Mouse (Mus musculus) thymus, postnatal 0 days (tissue): ENCODE measurements around the gene Slit3. TPM values are rescaled to one million over a fixed set of nuclear protein-coding genes. Genes with fewer than 3 reads are reported as not detected.

ENCODE experiments used
- DNase-seq: peaks from one replicate; pipeline ENCODE4 v3.0.0-alpha.2; 2015; ENCODE audit warnings: low spot score
- polyA plus RNA-seq: library from polyadenylated mRNA; unstranded; fragments of >200 nt; fragmentation: Nextera tagmentation; extraction: Ambion mirVana; gene quantifications from 2 replicates; pipeline ENCODE4 v1.2.1, GENCODE M21; 2015

The Slit3 gene
- polyA plus RNA-seq, 1 experiment from 2014 or later = 2.1 TPM

- no peak for DNase-seq
Observed at GRCm38 (mm10) chr11:35345696-35346480, 224.9 kb downstream of the Slit3 start.

GRCm38 (mm10) chr11:35348099-35348498 lies 227.1 kb downstream of the Slit3 start:
- no peak for DNase-seq

GRCm38 (mm10) chr11:35350968-35351367 lies 229.9 kb downstream of the Slit3 start:
- DNase-seq = no peak

- no peak for DNase-seq
Observed at GRCm38 (mm10) chr11:35351376-35351775, 230.4 kb downstream of the Slit3 start.

- DNase-seq = no peak
Observed at GRCm38 (mm10) chr11:35355811-35356210, 234.8 kb downstream of the Slit3 start.

GRCm38 (mm10) chr11:35361071-35361470 lies 240.0 kb downstream of the Slit3 start:
- DNase-seq = no peak

GRCm38 (mm10) chr11:35362975-35363374 lies 242.0 kb downstream of the Slit3 start:
- no peak for DNase-seq

GRCm38 (mm10) chr11:35364469-35364868 lies 243.4 kb downstream of the Slit3 start:
- DNase-seq = no peak

GRCm38 (mm10) chr11:35365510-35365931 lies 244.5 kb downstream of the Slit3 start:
- no peak for DNase-seq

- no peak for DNase-seq
Observed at GRCm38 (mm10) chr11:35366611-35367010, 245.6 kb downstream of the Slit3 start.

GRCm38 (mm10) chr11:35367248-35367647 lies 246.2 kb downstream of the Slit3 start:
- peak; percentile 12 for DNase-seq

- DNase-seq = no peak
Observed at GRCm38 (mm10) chr11:35369964-35370363, 248.9 kb downstream of the Slit3 start.

- DNase-seq = no peak
Observed at GRCm38 (mm10) chr11:35370705-35371104, 249.7 kb downstream of the Slit3 start.

GRCm38 (mm10) chr11:35372410-35372809 lies 251.4 kb downstream of the Slit3 start:
- no peak for DNase-seq

- no peak for DNase-seq
Observed at GRCm38 (mm10) chr11:35375072-35375471, 254.0 kb downstream of the Slit3 start.

GRCm38 (mm10) chr11:35378802-35379201 lies 257.8 kb downstream of the Slit3 start:
- no peak for DNase-seq

- no peak for DNase-seq
Observed at GRCm38 (mm10) chr11:35379407-35379806, 258.4 kb downstream of the Slit3 start.

GRCm38 (mm10) chr11:35380766-35381165 lies 259.7 kb downstream of the Slit3 start:
- DNase-seq = no peak

GRCm38 (mm10) chr11:35385444-35385843 lies 264.4 kb downstream of the Slit3 start:
- DNase-seq = no peak

- no peak for DNase-seq
Observed at GRCm38 (mm10) chr11:35387826-35388225, 266.8 kb downstream of the Slit3 start.

- no peak for DNase-seq
Observed at GRCm38 (mm10) chr11:35388471-35388870, 267.4 kb downstream of the Slit3 start.

- no peak for DNase-seq
Observed at GRCm38 (mm10) chr11:35389341-35389740, 268.3 kb downstream of the Slit3 start.

- no peak for DNase-seq
Observed at GRCm38 (mm10) chr11:35389780-35390435, 268.9 kb downstream of the Slit3 start.
